Mouse (Mus musculus): ENCODE measurements around the gene Yipf3. TPM values are rescaled to one million over a fixed set of nuclear protein-coding genes. Genes with fewer than 3 reads are reported as not detected.
A peak's percentile ranks its signal among the peaks of the same experiment; 100 is the strongest.

Gene Yipf3
- 90.8 and 93.0 TPM in 2 replicates for polyA plus RNA-seq (2014; fragmentation: Nextera tagmentation; extraction: Ambion mirVana)

DNA sequence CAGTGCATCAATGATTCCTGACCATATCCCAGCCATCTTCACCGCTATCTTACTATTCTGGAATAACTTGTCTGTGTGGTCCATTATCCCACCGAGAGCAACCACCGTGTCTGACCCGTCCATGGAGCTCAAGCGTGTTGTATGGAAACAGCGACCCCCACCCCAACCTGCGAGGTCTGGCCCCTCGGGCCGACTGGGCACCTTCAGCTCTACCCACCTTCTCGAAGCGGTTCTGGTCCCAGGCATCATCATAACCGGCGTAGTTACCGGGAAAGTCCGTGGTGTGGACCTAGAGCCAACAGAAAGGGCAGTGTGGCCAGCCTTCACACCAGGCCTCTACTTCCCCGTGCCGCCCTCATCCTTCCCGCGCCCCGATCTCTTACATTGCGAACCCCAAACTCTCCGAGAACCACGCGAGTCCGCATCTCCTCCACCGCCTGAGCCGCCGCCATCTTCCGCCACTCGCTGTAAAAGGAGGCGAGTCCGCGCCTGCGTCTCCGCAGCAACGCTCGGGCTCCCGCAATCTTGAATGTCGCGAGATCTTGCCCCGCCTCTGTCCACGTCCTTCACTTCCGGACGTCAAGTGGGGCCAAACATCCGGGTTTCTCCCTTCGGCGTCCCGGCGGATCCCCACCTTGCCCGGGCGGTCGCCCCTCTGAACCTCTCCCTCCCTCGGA is at the start of gene Yipf3, which contains the start of gene Polr1c:
TSS of gene Yipf3 (plus strand) at position 569 of the 677 bp plus-strand sequence.
TSS of gene Polr1c (minus strand) at position 543 of the 677 bp plus-strand sequence.
- ATAC-seq (ENCODE audit: insufficient number of reproducible peaks, insufficient read depth, low FRiP score, low read depth), result peak; percentile 88
- Histone ChIP-seq H3K9me3 (ENCODE audit: control insufficient read depth, low read length) (no peaks in the 10 kb centered on the region), H3K27ac (replicated peaks in 1 of 2; ENCODE audit: control insufficient read depth in 1 of 2, insufficient read depth in 1 of 2, low read depth in 2 of 2, low read length in 2 of 2) (peak within 1 kb of the TSS; percentile 37 to 68), H3K4me2 (ENCODE audit: low read length) (peak within 1 kb of the TSS; percentile 77), H3K4me1 (ENCODE audit: control insufficient read depth in 2 of 2, insufficient read depth in 2 of 2, low read length in 2 of 2) (peaks cover 14 to 20% of the 10 kb centered on the region in 2 experiments), H3K9ac (ENCODE audit: low read length) (peak within 1 kb of the TSS; percentile 98), H3K27me3 (ENCODE audit: control insufficient read depth, insufficient read depth, low read length) (no peaks in the 10 kb centered on the region), H3K36me3 (ENCODE audit: control insufficient read depth, insufficient read depth, low read length) (peaks cover 77% of the 10 kb centered on the region), H3K4me3 (ENCODE audit: control insufficient read depth in 1 of 2, insufficient read depth in 1 of 2, low read depth in 1 of 2, low read length in 2 of 2) (peak within 1 kb of the TSS; percentile 81 to 90)
- under 1% methylated on average over 53 of the region's 53 CpGs for WGBS

DNA sequence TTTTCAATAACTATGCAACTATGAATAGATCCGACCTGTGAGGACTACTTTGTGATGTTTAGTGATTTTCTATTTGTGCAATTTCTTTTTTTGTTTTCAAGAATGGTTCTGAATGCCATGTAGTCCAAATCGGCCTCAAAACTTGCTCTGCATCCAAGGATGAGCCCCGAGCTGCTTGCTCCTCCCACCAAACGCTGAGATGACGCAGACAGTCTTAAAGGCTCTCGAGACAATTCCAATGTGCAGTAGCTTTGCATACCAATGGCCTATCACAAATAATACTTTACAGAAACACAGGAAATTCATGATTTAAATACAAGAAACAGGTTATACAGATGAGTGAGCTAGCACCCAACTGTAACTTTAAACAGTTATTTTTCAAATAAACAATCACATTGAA is 46.7 kb upstream of the Yipf3 start:
- no peak for ATAC-seq (ENCODE audit: insufficient number of reproducible peaks, insufficient read depth, low FRiP score, low read depth)
- H3K4me2 ChIP-seq (ENCODE audit: low read length), result peak overlapping the region; percentile 91
- no peaks in the 10 kb centered on the region for H3K27me3 ChIP-seq (ENCODE audit: control insufficient read depth, insufficient read depth, low read length)
- H3K4me1 ChIP-seq (ENCODE audit: control insufficient read depth in 2 of 2, insufficient read depth in 2 of 2, low read length in 2 of 2), result peaks cover 3 to 23% of the 10 kb centered on the region in 2 experiments
- H3K36me3 ChIP-seq (ENCODE audit: control insufficient read depth, insufficient read depth, low read length), result peaks cover 55% of the 10 kb centered on the region
- no peak overlapping the region for H3K27ac ChIP-seq (replicated peaks in 1 of 2; ENCODE audit: control insufficient read depth in 1 of 2, insufficient read depth in 1 of 2, low read depth in 2 of 2, low read length in 2 of 2)
- H3K9ac ChIP-seq (ENCODE audit: low read length), result peak overlapping the region; percentile 88
- 60% methylated on average over 6 of the region's 6 CpGs for WGBS
- peak overlapping the region in 1 of 2 experiments; percentile 77; a peak in 2 of 4 replicates for H3K4me3 ChIP-seq (ENCODE audit: control insufficient read depth in 1 of 2, insufficient read depth in 1 of 2, low read depth in 1 of 2, low read length in 2 of 2)
- H3K9me3 ChIP-seq (ENCODE audit: control insufficient read depth, low read length), result no peaks in the 10 kb centered on the region

DNA sequence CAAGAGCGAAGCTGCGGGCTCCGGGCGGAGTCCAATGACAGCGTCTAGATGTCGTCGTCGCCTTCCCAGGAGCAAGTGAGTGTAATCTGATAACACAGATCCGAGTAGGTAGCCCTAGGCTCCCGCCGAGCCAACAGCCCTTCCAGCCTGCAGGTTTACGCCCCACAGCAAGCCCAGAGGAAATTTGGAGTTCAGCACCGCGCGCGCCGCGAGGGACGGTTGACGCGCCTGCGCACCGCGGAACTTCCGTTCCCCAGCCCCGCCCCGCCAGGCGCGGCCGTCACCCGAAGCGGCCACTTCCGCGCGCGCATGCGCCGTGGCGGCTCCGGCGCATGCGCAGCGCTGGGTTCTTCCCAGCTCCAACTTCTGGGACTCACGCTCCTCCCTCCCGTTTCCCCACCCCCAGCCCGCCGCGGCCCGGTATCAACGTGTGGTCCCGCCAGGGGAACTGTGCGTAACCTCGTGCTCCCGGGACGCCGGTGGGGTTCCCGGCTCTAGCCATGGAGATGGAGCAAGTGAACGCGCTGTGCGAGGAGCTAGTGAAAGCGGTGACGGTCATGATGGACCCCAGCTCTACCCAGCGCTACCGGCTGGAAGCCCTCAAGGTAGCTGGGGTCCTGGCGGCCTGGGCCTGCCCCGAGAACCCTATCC is 45.3 kb upstream of the Yipf3 start, which contains the start of the genes Polh and Xpo5:
TSS of gene Polh (minus strand) at position 225 of the 651 bp plus-strand sequence.
TSS of gene Xpo5 (plus strand) at position 362 of the 651 bp plus-strand sequence.
- under 1% methylated on average over 65 of the region's 66 CpGs for WGBS
- H3K36me3 ChIP-seq (ENCODE audit: control insufficient read depth, insufficient read depth, low read length), result peaks cover 55% of the 10 kb centered on the region
- H3K4me3 ChIP-seq (ENCODE audit: control insufficient read depth in 1 of 2, insufficient read depth in 1 of 2, low read depth in 1 of 2, low read length in 2 of 2), result peak within 1 kb of the TSS; percentile 77 to 96

DNA sequence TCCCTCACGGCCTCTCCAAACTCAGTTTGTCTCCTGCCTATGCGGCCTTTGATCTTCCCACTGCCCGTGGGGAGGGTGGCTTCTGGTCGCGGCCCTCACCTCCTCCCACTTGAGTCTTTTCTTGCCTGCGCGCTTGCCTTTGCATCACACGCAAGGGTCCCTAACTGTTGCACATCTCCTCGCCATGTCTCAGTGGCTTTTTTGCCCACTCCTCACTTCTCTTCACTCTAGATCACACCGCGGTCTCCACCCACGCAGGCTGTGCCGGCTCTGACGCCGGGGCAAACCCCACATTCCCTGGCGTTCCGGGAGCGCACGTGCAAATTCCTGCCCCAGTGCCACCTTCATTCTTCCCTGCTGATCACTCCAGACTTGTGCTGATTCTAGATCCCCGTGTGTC is 44.8 kb upstream of the Yipf3 start:
- ATAC-seq (ENCODE audit: insufficient number of reproducible peaks, insufficient read depth, low FRiP score, low read depth), result 0 out of 2 replicates have a peak, but pooled peaks have one; percentile 1
- H3K36me3 ChIP-seq (ENCODE audit: control insufficient read depth, insufficient read depth, low read length), result peaks cover 55% of the 10 kb centered on the region

More for the DNA sequence above, 45.3 kb upstream of the Yipf3 start, which contains the start of the genes Polh and Xpo5:
- Histone ChIP-seq H3K4me2 (ENCODE audit: low read length) (peak within 1 kb of the TSS; percentile 91), H3K27me3 (ENCODE audit: control insufficient read depth, insufficient read depth, low read length) (no peaks in the 10 kb centered on the region), H3K4me1 (ENCODE audit: control insufficient read depth in 2 of 2, insufficient read depth in 2 of 2, low read length in 2 of 2) (peaks cover 3 to 23% of the 10 kb centered on the region in 2 experiments), H3K9me3 (ENCODE audit: control insufficient read depth, low read length) (no peaks in the 10 kb centered on the region), H3K27ac (replicated peaks in 1 of 2; ENCODE audit: control insufficient read depth in 1 of 2, insufficient read depth in 1 of 2, low read depth in 2 of 2, low read length in 2 of 2) (peak within 1 kb of the TSS; percentile 79 to 83), H3K9ac (ENCODE audit: low read length) (peak within 1 kb of the TSS; percentile 88)
- ATAC-seq (ENCODE audit: insufficient number of reproducible peaks, insufficient read depth, low FRiP score, low read depth), result peak; percentile 93

DNA sequence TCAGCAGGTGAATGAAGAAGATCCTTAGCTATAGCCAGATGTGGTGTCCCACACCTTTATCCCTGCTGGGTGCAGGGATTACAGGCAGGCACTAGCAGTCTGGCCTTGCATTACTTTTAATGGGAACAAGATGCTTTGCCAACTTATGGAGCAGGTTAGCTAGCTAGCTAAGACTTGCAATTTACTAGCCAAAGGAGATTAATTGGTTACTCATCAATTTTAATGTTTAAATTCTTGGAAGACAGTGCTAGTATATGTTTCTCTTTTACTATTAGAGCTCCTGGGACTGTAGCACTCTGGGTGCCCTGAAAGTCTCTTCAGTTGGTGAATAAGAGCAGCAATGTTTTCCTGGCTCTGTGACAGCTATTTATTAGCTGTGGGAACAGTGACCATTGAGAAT is 41.2 kb upstream of the Yipf3 start:
- no peak for ATAC-seq (ENCODE audit: insufficient number of reproducible peaks, insufficient read depth, low FRiP score, low read depth)
- no peak overlapping the region for H3K27ac ChIP-seq (replicated peaks in 1 of 2; ENCODE audit: control insufficient read depth in 1 of 2, insufficient read depth in 1 of 2, low read depth in 2 of 2, low read length in 2 of 2)
- H3K9ac ChIP-seq (ENCODE audit: low read length), result no peak overlapping the region
- H3K4me2 ChIP-seq (ENCODE audit: low read length), result no peak overlapping the region
- H3K4me1 ChIP-seq (ENCODE audit: control insufficient read depth in 2 of 2, insufficient read depth in 2 of 2, low read length in 2 of 2), result peaks cover 3 to 14% of the 10 kb centered on the region in 2 experiments; a peak in 3 of 4 replicates
- no peaks in the 10 kb centered on the region for H3K27me3 ChIP-seq (ENCODE audit: control insufficient read depth, insufficient read depth, low read length)
- peaks cover 70% of the 10 kb centered on the region for H3K36me3 ChIP-seq (ENCODE audit: control insufficient read depth, insufficient read depth, low read length)
- no peaks in the 10 kb centered on the region for H3K9me3 ChIP-seq (ENCODE audit: control insufficient read depth, low read length)
- no peak overlapping the region for H3K4me3 ChIP-seq (ENCODE audit: control insufficient read depth in 1 of 2, insufficient read depth in 1 of 2, low read depth in 1 of 2, low read length in 2 of 2)

More for the DNA sequence above, 44.8 kb upstream of the Yipf3 start:
- peak overlapping the region; percentile 87 for H3K9ac ChIP-seq (ENCODE audit: low read length)
- peak overlapping the region; percentile 61 to 79 for H3K27ac ChIP-seq (replicated peaks in 1 of 2; ENCODE audit: control insufficient read depth in 1 of 2, insufficient read depth in 1 of 2, low read depth in 2 of 2, low read length in 2 of 2)
- H3K4me2 ChIP-seq (ENCODE audit: low read length), result peak overlapping the region; percentile 66
- H3K4me1 ChIP-seq (ENCODE audit: control insufficient read depth in 2 of 2, insufficient read depth in 2 of 2, low read length in 2 of 2), result peaks cover 3 to 23% of the 10 kb centered on the region in 2 experiments
- H3K9me3 ChIP-seq (ENCODE audit: control insufficient read depth, low read length), result no peaks in the 10 kb centered on the region
- no peaks in the 10 kb centered on the region for H3K27me3 ChIP-seq (ENCODE audit: control insufficient read depth, insufficient read depth, low read length)
- peak overlapping the region; percentile 77 to 95 for H3K4me3 ChIP-seq (ENCODE audit: control insufficient read depth in 1 of 2, insufficient read depth in 1 of 2, low read depth in 1 of 2, low read length in 2 of 2)
- WGBS, result 1% methylated on average over 20 of the region's 20 CpGs

DNA sequence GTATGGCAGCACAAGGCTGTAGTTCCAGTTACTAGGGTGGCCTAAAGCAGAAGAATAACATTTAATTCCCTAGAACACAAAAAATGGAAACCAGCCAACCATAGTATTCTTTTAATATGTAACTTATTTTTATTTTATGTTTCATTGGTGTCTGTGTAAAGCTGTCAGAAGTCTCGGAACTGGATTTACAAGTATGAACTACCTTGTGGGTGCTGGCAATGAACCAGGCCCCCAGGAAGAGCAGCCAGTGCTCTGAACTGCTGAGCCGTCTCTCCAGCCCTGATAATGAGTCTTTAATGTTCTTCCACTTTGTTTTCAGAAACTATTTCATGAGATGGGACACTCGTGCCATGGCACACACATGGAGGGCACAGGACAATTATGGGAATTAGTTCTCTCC is 37.3 kb upstream of the Yipf3 start:
- ATAC-seq (ENCODE audit: insufficient number of reproducible peaks, insufficient read depth, low FRiP score, low read depth), result no peak
- 93% methylated on average over 3 of the region's 3 CpGs for WGBS

DNA sequence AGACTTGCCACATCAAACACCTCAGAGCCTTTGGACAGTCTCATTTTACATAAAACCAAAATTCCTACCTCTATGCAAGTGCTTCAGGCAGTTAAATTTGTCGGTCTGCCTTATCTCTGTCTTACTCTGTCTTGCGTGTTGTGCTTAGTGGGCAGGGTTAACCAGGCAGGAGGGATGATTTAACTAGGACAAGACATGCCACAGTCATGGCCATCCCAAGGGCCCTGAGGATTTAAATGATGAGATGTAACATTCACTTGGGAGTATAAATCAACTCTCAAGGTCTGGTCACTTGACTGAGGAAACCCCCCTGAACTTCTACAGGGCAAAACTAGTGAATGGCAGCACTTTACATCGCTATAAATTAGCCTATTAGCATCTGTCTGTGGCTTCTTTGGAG is 26.3 kb upstream of the Yipf3 start:
- no peak for ATAC-seq (ENCODE audit: insufficient number of reproducible peaks, insufficient read depth, low FRiP score, low read depth)

More for the DNA sequence above, 37.3 kb upstream of the Yipf3 start:
- no peaks in the 10 kb centered on the region for H3K4me1 ChIP-seq (ENCODE audit: control insufficient read depth in 2 of 2, insufficient read depth in 2 of 2, low read length in 2 of 2)
- H3K9me3 ChIP-seq (ENCODE audit: control insufficient read depth, low read length), result no peaks in the 10 kb centered on the region
- H3K27me3 ChIP-seq (ENCODE audit: control insufficient read depth, insufficient read depth, low read length), result no peaks in the 10 kb centered on the region
- H3K36me3 ChIP-seq (ENCODE audit: control insufficient read depth, insufficient read depth, low read length), result peaks cover 98% of the 10 kb centered on the region
- no peak overlapping the region for H3K9ac ChIP-seq (ENCODE audit: low read length)
- H3K4me3 ChIP-seq (ENCODE audit: control insufficient read depth in 1 of 2, insufficient read depth in 1 of 2, low read depth in 1 of 2, low read length in 2 of 2), result no peak overlapping the region
- no peak overlapping the region for H3K27ac ChIP-seq (replicated peaks in 1 of 2; ENCODE audit: control insufficient read depth in 1 of 2, insufficient read depth in 1 of 2, low read depth in 2 of 2, low read length in 2 of 2)
- H3K4me2 ChIP-seq (ENCODE audit: low read length), result no peak overlapping the region

More for the DNA sequence above, 26.3 kb upstream of the Yipf3 start:
- no peak overlapping the region for H3K4me2 ChIP-seq (ENCODE audit: low read length)
- H3K27me3 ChIP-seq (ENCODE audit: control insufficient read depth, insufficient read depth, low read length), result no peaks in the 10 kb centered on the region
- peaks cover 100% of the 10 kb centered on the region for H3K36me3 ChIP-seq (ENCODE audit: control insufficient read depth, insufficient read depth, low read length)
- H3K4me3 ChIP-seq (ENCODE audit: control insufficient read depth in 1 of 2, insufficient read depth in 1 of 2, low read depth in 1 of 2, low read length in 2 of 2), result no peak overlapping the region
- WGBS, result 64% methylated on average over 3 of the region's 3 CpGs
- no peaks in the 10 kb centered on the region for H3K4me1 ChIP-seq (ENCODE audit: control insufficient read depth in 2 of 2, insufficient read depth in 2 of 2, low read length in 2 of 2)
- no peaks in the 10 kb centered on the region for H3K9me3 ChIP-seq (ENCODE audit: control insufficient read depth, low read length)
- no peak overlapping the region for H3K27ac ChIP-seq (replicated peaks in 1 of 2; ENCODE audit: control insufficient read depth in 1 of 2, insufficient read depth in 1 of 2, low read depth in 2 of 2, low read length in 2 of 2)
- no peak overlapping the region for H3K9ac ChIP-seq (ENCODE audit: low read length)
